Mouse (Mus musculus) hindbrain, postnatal 0 days (tissue): ENCODE measurements around the gene BC048671. TPM values are rescaled to one million over a fixed set of nuclear protein-coding genes. Genes with fewer than 3 reads are reported as not detected.

Source experiments
- ATAC-seq: fragments of 200-750 bp; cut with Nextera tagmentation; 2 replicates; pipeline ENCODE4 v1.8.0; 2017; ENCODE audit warnings: mild to moderate bottlenecking, moderate TSS enrichment, moderate library complexity
- DNase-seq: peaks from one replicate; pipeline ENCODE4 v3.0.0-alpha.2; 2015; ENCODE audit warnings: low spot score
- H3K27ac ChIP-seq: fragments of 300-500 bp; sonication (generic); 2 replicates; pipeline ENCODE4 v1.5.1; 2014; ENCODE audit warnings: mild to moderate bottlenecking
- H3K27me3 ChIP-seq: fragments of 300-500 bp; sonication (generic); 2 replicates; pipeline ENCODE4 v1.6.1; 2014; ENCODE audit warnings: low read length, mixed read lengths; ENCODE audit not compliant: insufficient read depth
- H3K36me3 ChIP-seq: fragments of 300-500 bp; sonication (generic); 2 replicates; pipeline ENCODE4 v1.6.1; 2014; ENCODE audit warnings: low read length, mixed read lengths; ENCODE audit not compliant: insufficient read depth
- H3K4me1 ChIP-seq: fragments of 300-500 bp; sonication (generic); 2 replicates; pipeline ENCODE4 v1.6.1; 2014; ENCODE audit warnings: antibody characterized with exemption, low read length, mixed read lengths; ENCODE audit not compliant: insufficient read depth
- H3K4me2 ChIP-seq: fragments of 300-500 bp; sonication (generic); 2 replicates; pipeline ENCODE4 v1.6.1; 2014; ENCODE audit warnings: low read depth, mild to moderate bottlenecking, low read length, moderate library complexity, mixed read lengths
- H3K4me3 ChIP-seq: fragments of 300-500 bp; sonication (generic); 2 replicates; pipeline ENCODE4 v1.5.1; 2014; ENCODE audit warnings: low read length
- H3K9ac ChIP-seq: fragments of 300-500 bp; sonication (generic); replicated peaks from 2 replicates; pipeline ENCODE4 v1.6.1; 2014; ENCODE audit warnings: mild to moderate bottlenecking, low read length, moderate library complexity, mixed read lengths
- H3K9me3 ChIP-seq: fragments of 300-500 bp; sonication (generic); 2 replicates; pipeline ENCODE4 v1.6.1; 2016; ENCODE audit warnings: low read length, mixed read lengths
- CTCF ChIP-seq: IDR thresholded peaks from 2 replicates; pipeline ENCODE4 v1.5.1; 2016; ENCODE audit warnings: antibody characterized with exemption, control low read depth, low read depth
- WGBS: fragments of 180-500 bp; shearing (Covaris S2); extraction: QIAGEN DNeasy Blood & Tissue Kit; methylation state at CpG from one replicate; pipeline ENCODE4 v1.1.7; 2014; 5-methylcytosine and 5-hydroxymethylcytosine counted together
- polyA plus RNA-seq: library from polyadenylated mRNA; unstranded; fragments of >200 nt; fragmentation: Nextera tagmentation; extraction: Ambion mirVana; gene quantifications from 2 replicates; pipeline ENCODE4 v1.2.1, GENCODE M21; 2015
- total RNA-seq: library from RNA; depleted of rRNA; stranded (reverse); fragments of >200 nt; gene quantifications from 2 replicates; pipeline ENCODE4 v1.2.3, GENCODE M21; 2014

The BC048671 gene
- total and polyA plus RNA-seq, 2 experiments from 2014 or later: not detected

GRCm38 (mm10) chr6:90327670-90328069 is 26.7 kb downstream of the BC048671 start:
- no peak overlapping the region for H3K4me3 ChIP-seq
- DNase-seq: peak; percentile 68
- H3K4me1 ChIP-seq: no peaks in the 10 kb centered on the region; the same call in 1 of the 2 replicates
- no peak overlapping the region for H3K4me2 ChIP-seq
- no peak overlapping the region for H3K9ac ChIP-seq
- TF ChIP-seq CTCF: peak; percentile 75
- no peak for ATAC-seq
- H3K27ac ChIP-seq: no peak overlapping the region
- WGBS: 20% methylated on average over 6 of the region's 6 CpGs
- H3K27me3 ChIP-seq: no peaks in the 10 kb centered on the region
- H3K9me3 ChIP-seq: no peaks in the 10 kb centered on the region
- H3K36me3 ChIP-seq: no peaks in the 10 kb centered on the region

GRCm38 (mm10) chr6:90329953-90330352 is 28.9 kb downstream of the BC048671 start:
- H3K4me2 ChIP-seq: no peak overlapping the region
- no peak overlapping the region for H3K9ac ChIP-seq
- no peak for TF ChIP-seq CTCF
- peak; percentile 82 for DNase-seq
- H3K4me3 ChIP-seq: no peak overlapping the region
- H3K9me3 ChIP-seq: no peaks in the 10 kb centered on the region
- ATAC-seq: peak; percentile 84
- WGBS: 25% methylated on average over 1 of the region's 1 CpGs
- H3K27me3 ChIP-seq: no peaks in the 10 kb centered on the region
- no peaks in the 10 kb centered on the region for H3K4me1 ChIP-seq
- H3K27ac ChIP-seq: no peak overlapping the region
- no peaks in the 10 kb centered on the region for H3K36me3 ChIP-seq

GRCm38 (mm10) chr6:90332561-90333425 is 31.8 kb downstream of the BC048671 start, which contains the start of gene Uroc1:
Uroc1 (plus strand) TSS chr6:90333284.
- Histone ChIP-seq H3K27me3 (no peaks in the 10 kb centered on the region), H3K9ac (no peak within 1 kb of the TSS), H3K9me3 (no peaks in the 10 kb centered on the region), H3K4me3 (no peak within 1 kb of the TSS), H3K4me2 (no peak within 1 kb of the TSS), H3K27ac (no peak within 1 kb of the TSS), H3K36me3 (no peaks in the 10 kb centered on the region), H3K4me1 (no peaks in the 10 kb centered on the region)
- DNase-seq: no peak
- no peak for ATAC-seq
- TF ChIP-seq CTCF: no peak
- 91% methylated on average over 7 of the region's 7 CpGs for WGBS

GRCm38 (mm10) chr6:90334244-90334643 is 33.2 kb downstream of the BC048671 start:
- WGBS: 86% methylated on average over 3 of the region's 3 CpGs
- Histone ChIP-seq H3K27ac (no peak overlapping the region), H3K36me3 (no peaks in the 10 kb centered on the region), H3K4me1 (no peaks in the 10 kb centered on the region), H3K4me2 (no peak overlapping the region), H3K4me3 (no peak overlapping the region), H3K9me3 (no peaks in the 10 kb centered on the region), H3K9ac (no peak overlapping the region), H3K27me3 (no peaks in the 10 kb centered on the region)
- ATAC-seq (no peak), DNase-seq (no peak)
- no peak for TF ChIP-seq CTCF

- Histone ChIP-seq H3K27ac (no peak overlapping the region), H3K9me3 (no peaks in the 10 kb centered on the region), H3K4me1 (no peaks in the 10 kb centered on the region), H3K36me3 (no peaks in the 10 kb centered on the region), H3K4me3 (no peak overlapping the region), H3K27me3 (no peaks in the 10 kb centered on the region), H3K4me2 (no peak overlapping the region), H3K9ac (no peak overlapping the region)
- no peak for TF ChIP-seq CTCF
- WGBS: 67% methylated on average over 2 of the region's 2 CpGs
- DNase-seq: peak; percentile 23
- peak; percentile 27; the same call in 1 of the 2 replicates for ATAC-seq
Measured at GRCm38 (mm10) chr6:90342343-90342742, 41.3 kb downstream of the BC048671 start.

- TF ChIP-seq CTCF: no peak
- H3K27me3 ChIP-seq: no peaks in the 10 kb centered on the region
- H3K4me3 ChIP-seq: no peak overlapping the region
- no peak overlapping the region for H3K27ac ChIP-seq
- no peaks in the 10 kb centered on the region for H3K4me1 ChIP-seq
- H3K9me3 ChIP-seq: no peaks in the 10 kb centered on the region
- no peak for DNase-seq
- H3K4me2 ChIP-seq: no peak overlapping the region
- no peak overlapping the region for H3K9ac ChIP-seq
- H3K36me3 ChIP-seq: no peaks in the 10 kb centered on the region
- ATAC-seq: no peak
- WGBS: 79% methylated on average over 4 of the region's 4 CpGs
Measured at GRCm38 (mm10) chr6:90347183-90347582, 46.2 kb downstream of the BC048671 start.

- Histone ChIP-seq H3K9me3 (no peaks in the 10 kb centered on the region), H3K4me1 (no peaks in the 10 kb centered on the region), H3K9ac (no peak overlapping the region), H3K4me2 (no peak overlapping the region), H3K27me3 (no peaks in the 10 kb centered on the region), H3K36me3 (no peaks in the 10 kb centered on the region), H3K4me3 (no peak overlapping the region), H3K27ac (no peak overlapping the region)
- DNase-seq (no peak), ATAC-seq (no peak)
- 89% methylated on average over 4 of the region's 4 CpGs for WGBS
- no peak for TF ChIP-seq CTCF
Measured at GRCm38 (mm10) chr6:90348500-90348899, 47.5 kb downstream of the BC048671 start.
